Mouse (Mus musculus) common myeloid progenitor, adult 5-6 weeks (primary cell): ENCODE results near the gene Nkd1. TPM values are rescaled to one million over a fixed set of nuclear protein-coding genes. Genes with fewer than 3 reads are reported as not detected.

Source experiments
- ATAC-seq: replicated peaks from 2 replicates; pipeline ENCODE4 v1.8.0; 2016; ENCODE audit warnings: low read depth, mild to moderate bottlenecking, moderate TSS enrichment, inconsistent platforms; ENCODE audit not compliant: poor library complexity, severe bottlenecking
- total RNA-seq: library from RNA; stranded (forward); fragments of 200-1000, 187-1606 nt; gene quantifications from 2 replicates; pipeline ENCODE4 v1.2.3, GENCODE M21; 2017

Gene Nkd1
- total RNA-seq, 1 experiment from 2014 or later, result not detected

DNA sequence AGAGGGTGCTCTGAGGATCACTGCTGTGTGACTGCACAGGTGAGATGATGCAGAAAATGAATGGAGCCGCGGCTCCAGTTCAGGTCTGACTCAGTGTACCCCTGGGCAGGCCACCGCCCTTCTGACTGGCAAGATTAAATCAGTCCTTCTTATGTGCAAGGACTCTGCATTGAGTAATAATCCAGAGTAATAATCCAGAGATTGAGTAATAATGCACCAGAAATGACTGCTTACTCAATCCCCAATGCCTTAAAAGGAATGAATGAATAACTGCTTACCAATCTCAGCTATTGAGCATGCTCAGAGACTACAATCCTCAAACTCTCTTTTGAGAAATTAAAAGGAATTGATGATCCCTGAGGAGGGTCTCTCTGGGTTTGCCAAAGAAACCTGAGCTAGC lies 117.8 kb downstream of the Nkd1 start:
- no peak for ATAC-seq

- ATAC-seq, result no peak
These were observed 121.8 kb downstream of the Nkd1 start for GRCm38 (mm10) chr8:88642734-88643564.

Other genes starting within 250 kb of the Nkd1 start
- 41.1 and 46.5 TPM in 2 replicates for gene Adcy7, start 249.0 kb upstream of the Nkd1 start, total RNA-seq
- gene Brd7, start 159.2 kb upstream of the Nkd1 start, total RNA-seq, result 69.6 and 88.8 TPM in 2 replicates
- 10.4 and 10.7 TPM in 2 replicates for gene Snx20, start 114.8 kb downstream of the Nkd1 start, total RNA-seq
- gene Nod2, start 126.0 kb downstream of the Nkd1 start, total RNA-seq, result 0.14 TPM in 1 of 2 replicates, not detected in the other
- 41.7 and 43.0 TPM in 2 replicates for gene Cyld, start 175.7 kb downstream of the Nkd1 start, total RNA-seq